Mouse (Mus musculus) testis, adult 2 months (tissue): Measurements from ENCODE around the gene Dner.

Experiments
- CTCF ChIP-seq: fragments of 200-500 bp; IDR thresholded peaks from 2 replicates; pipeline ENCODE4 v1.5.1; 2012; ENCODE audit warnings: low read depth, mild to moderate bottlenecking, inconsistent platforms, low read length, moderate library complexity; ENCODE audit not compliant: control insufficient read depth, insufficient read depth, insufficient replicate concordance
- POLR2A ChIP-seq: fragments of 200-500 bp; IDR thresholded peaks from 2 replicates; pipeline ENCODE4 v1.6.1; 2012; ENCODE audit warnings: low read depth, mild to moderate bottlenecking, inconsistent platforms, low read length, moderate library complexity; ENCODE audit not compliant: control insufficient read depth

DNA sequence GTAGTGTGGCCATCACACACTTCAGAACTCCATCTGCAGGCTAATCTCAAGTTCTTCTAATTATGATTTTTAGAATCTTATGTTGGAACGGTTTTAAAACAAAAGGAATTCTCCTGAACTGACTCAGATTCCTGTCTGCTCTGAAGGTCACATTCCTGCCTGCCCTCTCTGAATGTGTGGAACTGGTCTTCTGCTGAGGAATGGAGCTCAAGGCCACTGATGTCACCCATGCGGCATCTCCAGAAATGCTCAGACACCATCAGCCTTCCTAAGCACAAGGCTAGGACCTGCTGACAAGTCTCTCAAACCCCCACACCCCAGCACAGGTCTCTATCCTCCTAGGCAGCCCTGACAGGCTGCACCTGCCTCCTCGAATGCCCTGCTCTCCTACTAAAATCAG is 182.8 kb downstream of the Dner start:
- TF ChIP-seq CTCF (no peak), POLR2A (no peak)
